Mouse (Mus musculus): ENCODE measurements at regions not wholly inside any gene's neighbourhood (a gene's known extent, or its start where the extent isn't known, plus 50 kb on each side); places are given as distances from the start of the nearest gene placed in this dataset.

- Histone ChIP-seq H3K9me3 (ENCODE audit: control insufficient read depth, low read length) (no peaks in the 10 kb centered on the region), H3K4me2 (replicated peaks; ENCODE audit: low read depth) (no peak overlapping the region), H3K36me3 (ENCODE audit: control insufficient read depth, insufficient read depth, low read length) (no peaks in the 10 kb centered on the region), H3K27ac (replicated peaks) (no peak overlapping the region), H3K27me3 (ENCODE audit: control insufficient read depth, insufficient read depth, low read length) (no peaks in the 10 kb centered on the region), H3K9ac (ENCODE audit: low read length) (no peak overlapping the region), H3K4me3 (ENCODE audit: low read depth, low read length) (no peak overlapping the region), H3K4me1 (replicated peaks; ENCODE audit: control insufficient read depth, insufficient read depth) (no peaks in the 10 kb centered on the region)
- TF ChIP-seq EP300 (optimal IDR thresholded peaks at IDR 0.05), result no peak
- ATAC-seq (ENCODE audit: low FRiP score, low TSS enrichment), result no peak
- no peak for DNase-seq (ENCODE audit: low spot score)
Measured at GRCm38 (mm10) chr1:94868872-94869271, 444.6 kb upstream of the Fam174a start.

GRCm38 (mm10) chr1:94880553-94880952 is 432.9 kb upstream of the Fam174a start:
- H3K4me3 ChIP-seq (ENCODE audit: low read depth, low read length), result no peak overlapping the region
- TF ChIP-seq EP300 (optimal IDR thresholded peaks at IDR 0.05) (no peak), CTCF (IDR thresholded peaks at IDR 0.05; ENCODE audit: low read depth) (no peak)

GRCm38 (mm10) chr1:94904982-94905507 is 408.4 kb upstream of the Fam174a start:
- no peaks in the 10 kb centered on the region for H3K4me1 ChIP-seq (replicated peaks; ENCODE audit: control insufficient read depth, insufficient read depth)
- no peak overlapping the region for H3K4me2 ChIP-seq (replicated peaks; ENCODE audit: low read depth)
- H3K9me3 ChIP-seq (ENCODE audit: control insufficient read depth, low read length), result no peaks in the 10 kb centered on the region
- no peak overlapping the region for H3K4me3 ChIP-seq (ENCODE audit: low read depth, low read length)
- WGBS, result 63% methylated on average over 3 of the region's 3 CpGs
- H3K27ac ChIP-seq (replicated peaks), result no peak overlapping the region
- DNase-seq (ENCODE audit: low spot score) (no peak), ATAC-seq (ENCODE audit: low FRiP score, low TSS enrichment) (no peak)
- no peak overlapping the region for H3K9ac ChIP-seq (ENCODE audit: low read length)
- H3K27me3 ChIP-seq (ENCODE audit: control insufficient read depth, insufficient read depth, low read length), result no peaks in the 10 kb centered on the region
- no peaks in the 10 kb centered on the region for H3K36me3 ChIP-seq (ENCODE audit: control insufficient read depth, insufficient read depth, low read length)
- no peak for TF ChIP-seq EP300 (optimal IDR thresholded peaks at IDR 0.05)
- no peak for TF ChIP-seq CTCF (IDR thresholded peaks at IDR 0.05; ENCODE audit: low read depth)

More at GRCm38 (mm10) chr1:94880553-94880952, 432.9 kb upstream of the Fam174a start:
- Histone ChIP-seq H3K36me3 (ENCODE audit: control insufficient read depth, insufficient read depth, low read length) (no peaks in the 10 kb centered on the region), H3K9ac (ENCODE audit: low read length) (no peak overlapping the region), H3K27me3 (ENCODE audit: control insufficient read depth, insufficient read depth, low read length) (no peaks in the 10 kb centered on the region), H3K4me1 (replicated peaks; ENCODE audit: control insufficient read depth, insufficient read depth) (no peaks in the 10 kb centered on the region), H3K27ac (replicated peaks) (no peak overlapping the region), H3K4me2 (replicated peaks; ENCODE audit: low read depth) (no peak overlapping the region), H3K9me3 (ENCODE audit: control insufficient read depth, low read length) (no peaks in the 10 kb centered on the region)
- WGBS, result 94% methylated on average over 1 of the region's 1 CpGs
- DNase-seq (ENCODE audit: low spot score) (no peak), ATAC-seq (ENCODE audit: low FRiP score, low TSS enrichment) (no peak)

GRCm38 (mm10) chr1:94910839-94911238 is 402.6 kb upstream of the Fam174a start:
- H3K4me2 ChIP-seq (replicated peaks; ENCODE audit: low read depth), result no peak overlapping the region
- H3K27ac ChIP-seq (replicated peaks), result no peak overlapping the region
- H3K36me3 ChIP-seq (ENCODE audit: control insufficient read depth, insufficient read depth, low read length), result no peaks in the 10 kb centered on the region
- TF ChIP-seq CTCF (IDR thresholded peaks at IDR 0.05; ENCODE audit: low read depth) (no peak), EP300 (optimal IDR thresholded peaks at IDR 0.05) (no peak)
- no peak for DNase-seq (ENCODE audit: low spot score)
- no peak overlapping the region for H3K9ac ChIP-seq (ENCODE audit: low read length)
- H3K4me1 ChIP-seq (replicated peaks; ENCODE audit: control insufficient read depth, insufficient read depth), result no peaks in the 10 kb centered on the region
- no peak for ATAC-seq (ENCODE audit: low FRiP score, low TSS enrichment)
- no peak overlapping the region for H3K4me3 ChIP-seq (ENCODE audit: low read depth, low read length)
- H3K27me3 ChIP-seq (ENCODE audit: control insufficient read depth, insufficient read depth, low read length), result no peaks in the 10 kb centered on the region
- no peaks in the 10 kb centered on the region for H3K9me3 ChIP-seq (ENCODE audit: control insufficient read depth, low read length)
